Mouse (Mus musculus): ENCODE measurements around the gene Tmtc3.

DNA sequence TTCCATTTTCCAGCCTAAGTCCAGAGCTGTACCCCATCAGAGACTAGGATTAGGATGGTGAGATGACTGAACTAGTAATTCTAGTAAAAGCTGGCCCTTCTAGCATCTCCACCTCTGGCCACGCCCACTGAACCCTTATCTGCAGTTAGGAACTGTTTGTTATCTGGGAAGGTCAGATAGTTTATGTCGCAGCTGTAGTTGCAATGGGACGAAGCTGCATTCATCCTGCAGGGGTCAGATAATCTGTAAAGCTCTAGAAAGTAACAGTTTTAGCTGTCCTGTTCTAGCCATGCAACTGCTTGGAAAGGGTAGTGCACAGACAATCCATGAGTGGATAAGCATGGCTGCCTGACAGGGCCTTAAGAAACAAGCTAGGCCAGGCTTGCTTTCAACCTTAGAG, 11.2 kb upstream of the Tmtc3 start:
- TF ChIP-seq CTCF (IDR thresholded peaks at IDR 0.05; ENCODE audit: insufficient read depth, low read depth, low read length) (no peak), POLR2A (IDR thresholded peaks at IDR 0.05; ENCODE audit: insufficient read depth, low read depth, low read length) (no peak)
